Mouse (Mus musculus): ENCODE measurements around the gene Cmtm2b.
A peak's percentile ranks its signal among the peaks of the same experiment; 100 is the strongest.
"Not testable (repeated sequence)": the region's sequence is repeated elsewhere in the genome, so short reads cannot be mapped to it uniquely, and the experiment has no call there.

Cmtm2b gene

GRCm38 (mm10) chr8:104321930-104322329 lies at the start of gene Cmtm2b:
Cmtm2b (plus strand) TSS chr8:104322230.
- DNase-seq (ENCODE audit: inconsistent age in 2 of 2, low spot score in 1 of 2): not testable (repeated sequence)

- peak in 1 of 2 experiments; percentile 23 for DNase-seq (ENCODE audit: inconsistent age in 2 of 2, low spot score in 1 of 2)
Observed at GRCm38 (mm10) chr8:104293081-104293480, 28.9 kb upstream of the Cmtm2b start, which contains the start of gene Cmtm2a. Cmtm2a (minus strand) TSS chr8:104293181.

GRCm38 (mm10) chr8:104294396-104294795 lies 27.6 kb upstream of the Cmtm2b start:
- peak in 1 of 2 experiments; percentile 56 for DNase-seq (ENCODE audit: inconsistent age in 2 of 2, low spot score in 1 of 2)

- DNase-seq (ENCODE audit: inconsistent age in 2 of 2, low spot score in 1 of 2): peak in 1 of 2 experiments; percentile 60
Observed at GRCm38 (mm10) chr8:104301577-104301976, 20.5 kb upstream of the Cmtm2b start.

GRCm38 (mm10) chr8:104302536-104302935 lies 19.5 kb upstream of the Cmtm2b start:
- DNase-seq (ENCODE audit: inconsistent age in 2 of 2, low spot score in 1 of 2): peak; percentile 34 to 71

GRCm38 (mm10) chr8:104304962-104305361 lies 17.1 kb upstream of the Cmtm2b start:
- no peak for DNase-seq (ENCODE audit: inconsistent age in 2 of 2, low spot score in 1 of 2)

- peak in 1 of 2 experiments; percentile 51 for DNase-seq (ENCODE audit: inconsistent age in 2 of 2, low spot score in 1 of 2)
Observed at GRCm38 (mm10) chr8:104308341-104308740, 13.7 kb upstream of the Cmtm2b start.

GRCm38 (mm10) chr8:104309441-104310155 lies 12.4 kb upstream of the Cmtm2b start, which contains the start of the genes Gm45711 and Cmtm1:
Gm45711 (minus strand) TSS chr8:104310081.
Cmtm1 (minus strand) TSS chr8:104310145.
- peak; percentile 92 to 97 for DNase-seq (ENCODE audit: inconsistent age in 2 of 2, low spot score in 1 of 2)

GRCm38 (mm10) chr8:104312023-104312422 lies 10.0 kb upstream of the Cmtm2b start:
- not testable (repeated sequence) for DNase-seq (ENCODE audit: inconsistent age in 2 of 2, low spot score in 1 of 2)

- DNase-seq (ENCODE audit: inconsistent age in 2 of 2, low spot score in 1 of 2): peak in 1 of 2 experiments; percentile 36
Observed at GRCm38 (mm10) chr8:104313311-104313710, 8.7 kb upstream of the Cmtm2b start.

GRCm38 (mm10) chr8:104321267-104321666 lies 763 bp upstream of the Cmtm2b start, which contains the start of gene Gm11020:
Gm11020 (plus strand) TSS chr8:104321567.
- not testable (repeated sequence) for DNase-seq (ENCODE audit: inconsistent age in 2 of 2, low spot score in 1 of 2)

- no peak for DNase-seq (ENCODE audit: inconsistent age in 2 of 2, low spot score in 1 of 2)
Observed at GRCm38 (mm10) chr8:104332665-104333631, 10.9 kb downstream of the Cmtm2b start.

- DNase-seq (ENCODE audit: inconsistent age in 2 of 2, low spot score in 1 of 2): peak in 1 of 2 experiments; percentile 35
Observed at GRCm38 (mm10) chr8:104333786-104334185, 11.8 kb downstream of the Cmtm2b start.

- DNase-seq (ENCODE audit: inconsistent age in 2 of 2, low spot score in 1 of 2): no peak
Observed at GRCm38 (mm10) chr8:104334196-104334595, 12.2 kb downstream of the Cmtm2b start.

GRCm38 (mm10) chr8:104336806-104337205 lies 14.8 kb downstream of the Cmtm2b start:
- no peak for DNase-seq (ENCODE audit: inconsistent age in 2 of 2, low spot score in 1 of 2)

GRCm38 (mm10) chr8:104337890-104338289 lies 15.9 kb downstream of the Cmtm2b start:
- DNase-seq (ENCODE audit: inconsistent age in 2 of 2, low spot score in 1 of 2): no peak

GRCm38 (mm10) chr8:104339229-104339982 lies 17.4 kb downstream of the Cmtm2b start, which contains the start of gene Cmtm3:
Cmtm3 (plus strand) TSS chr8:104339410.
- peak; percentile 53 to 81 for DNase-seq (ENCODE audit: inconsistent age in 2 of 2, low spot score in 1 of 2)

GRCm38 (mm10) chr8:104339983-104340232 lies 17.9 kb downstream of the Cmtm2b start:
- DNase-seq (ENCODE audit: inconsistent age in 2 of 2, low spot score in 1 of 2): no peak

GRCm38 (mm10) chr8:104340233-104341105 lies 18.4 kb downstream of the Cmtm2b start:
- DNase-seq (ENCODE audit: inconsistent age in 2 of 2, low spot score in 1 of 2): peak; percentile 89 to 94

GRCm38 (mm10) chr8:104341106-104341561 lies 19.1 kb downstream of the Cmtm2b start:
- DNase-seq (ENCODE audit: inconsistent age in 2 of 2, low spot score in 1 of 2): peak in 1 of 2 experiments; percentile 89

All from adrenal gland, adult (tissue).